Mouse (Mus musculus): Measurements from ENCODE around the gene Chil5. TPM values are rescaled to one million over a fixed set of nuclear protein-coding genes. Genes with fewer than 3 reads are reported as not detected.
"Not testable (repeated sequence)": the region's sequence is repeated elsewhere in the genome, so short reads cannot be mapped to it uniquely, and the experiment has no call there.

Chil5 gene
- not detected in 2 replicates for polyA plus RNA-seq (2015; fragmentation: Nextera tagmentation; extraction: Ambion mirVana)

GRCm38 (mm10) chr3:106032781-106033180 is at the start of gene Chil5:
Gene Chil5 (minus strand): TSS chr3:106032814.
- no peak within 1 kb of the TSS for H3K9ac ChIP-seq
- H3K36me3 ChIP-seq, result no peaks in the 10 kb centered on the region
- no peak within 1 kb of the TSS for H3K27ac ChIP-seq
- no peaks in the 10 kb centered on the region for H3K9me3 ChIP-seq
- no peaks in the 10 kb centered on the region for H3K4me1 ChIP-seq (replicated peaks)
- no peak for ATAC-seq (ENCODE audit: low FRiP score)
- H3K4me2 ChIP-seq, result no peak within 1 kb of the TSS
- WGBS, result 97% methylated on average over 1 of the region's 1 CpGs
- H3K27me3 ChIP-seq, result no peaks in the 10 kb centered on the region
- H3K4me3 ChIP-seq, result no peak within 1 kb of the TSS

GRCm38 (mm10) chr3:106074824-106075223 is 42.2 kb upstream of the Chil5 start:
- Histone ChIP-seq H3K4me1 (replicated peaks) (no peaks in the 10 kb centered on the region), H3K36me3 (no peaks in the 10 kb centered on the region), H3K9me3 (no peaks in the 10 kb centered on the region), H3K27me3 (no peaks in the 10 kb centered on the region), H3K4me2 (no peak overlapping the region), H3K9ac (no peak overlapping the region), H3K4me3 (no peak overlapping the region), H3K27ac (no peak overlapping the region)
- ATAC-seq (ENCODE audit: low FRiP score), result no peak
- 83% methylated on average over 1 of the region's 1 CpGs for WGBS

- Histone ChIP-seq H3K4me2 (no peak overlapping the region), H3K9ac (no peak overlapping the region), H3K36me3 (no peaks in the 10 kb centered on the region), H3K9me3 (no peaks in the 10 kb centered on the region), H3K4me3 (no peak overlapping the region), H3K27ac (no peak overlapping the region), H3K4me1 (replicated peaks) (no peaks in the 10 kb centered on the region), H3K27me3 (no peaks in the 10 kb centered on the region)
- ATAC-seq (ENCODE audit: low FRiP score), result no peak
- 93% methylated on average over 2 of the region's 2 CpGs for WGBS
Measured at GRCm38 (mm10) chr3:106070994-106071393, 38.4 kb upstream of the Chil5 start.

- H3K27ac ChIP-seq; ATAC-seq (ENCODE audit: low FRiP score); H3K27me3 ChIP-seq; H3K9ac ChIP-seq; H3K4me3 ChIP-seq; H3K4me1 ChIP-seq (replicated peaks); H3K9me3 ChIP-seq; H3K4me2 ChIP-seq; H3K36me3 ChIP-seq: not testable (repeated sequence)
- WGBS, result 43% methylated on average over 5 of the region's 5 CpGs
Measured at GRCm38 (mm10) chr3:106067707-106068106, 35.1 kb upstream of the Chil5 start.

GRCm38 (mm10) chr3:106057966-106058365 is 25.4 kb upstream of the Chil5 start:
- H3K4me2 ChIP-seq, result no peak overlapping the region
- no peaks in the 10 kb centered on the region for H3K9me3 ChIP-seq
- H3K9ac ChIP-seq, result no peak overlapping the region
- H3K36me3 ChIP-seq, result no peaks in the 10 kb centered on the region
- H3K4me3 ChIP-seq, result no peak overlapping the region
- no peaks in the 10 kb centered on the region for H3K4me1 ChIP-seq (replicated peaks)
- WGBS, result 90% methylated on average over 3 of the region's 3 CpGs
- H3K27me3 ChIP-seq, result no peaks in the 10 kb centered on the region
- no peak for ATAC-seq (ENCODE audit: low FRiP score)
- H3K27ac ChIP-seq, result no peak overlapping the region

GRCm38 (mm10) chr3:106051896-106052295 is 19.3 kb upstream of the Chil5 start:
- Histone ChIP-seq H3K9me3 (no peaks in the 10 kb centered on the region), H3K4me3 (no peak overlapping the region), H3K27ac (no peak overlapping the region), H3K4me2 (no peak overlapping the region), H3K36me3 (no peaks in the 10 kb centered on the region), H3K9ac (no peak overlapping the region), H3K27me3 (no peaks in the 10 kb centered on the region), H3K4me1 (replicated peaks) (no peaks in the 10 kb centered on the region)
- 71% methylated on average over 18 of the region's 18 CpGs for WGBS
- ATAC-seq (ENCODE audit: low FRiP score), result no peak

- Histone ChIP-seq H3K36me3 (no peaks in the 10 kb centered on the region), H3K9ac (no peak overlapping the region), H3K9me3 (no peaks in the 10 kb centered on the region), H3K27me3 (no peaks in the 10 kb centered on the region), H3K27ac (no peak overlapping the region), H3K4me2 (no peak overlapping the region), H3K4me1 (replicated peaks) (no peaks in the 10 kb centered on the region), H3K4me3 (no peak overlapping the region)
- no peak for ATAC-seq (ENCODE audit: low FRiP score)
- WGBS, result 96% methylated on average over 2 of the region's 2 CpGs
Measured at GRCm38 (mm10) chr3:106040306-106040705, 7.7 kb upstream of the Chil5 start.

GRCm38 (mm10) chr3:106024135-106024534 is 8.5 kb downstream of the Chil5 start:
- no peaks in the 10 kb centered on the region for H3K4me1 ChIP-seq (replicated peaks)
- no peak overlapping the region for H3K27ac ChIP-seq
- no peaks in the 10 kb centered on the region for H3K9me3 ChIP-seq
- no peak overlapping the region for H3K4me2 ChIP-seq
- no peak overlapping the region for H3K9ac ChIP-seq
- 86% methylated on average over 2 of the region's 2 CpGs for WGBS
- H3K27me3 ChIP-seq, result no peaks in the 10 kb centered on the region
- ATAC-seq (ENCODE audit: low FRiP score), result no peak
- no peaks in the 10 kb centered on the region for H3K36me3 ChIP-seq
- no peak overlapping the region for H3K4me3 ChIP-seq

GRCm38 (mm10) chr3:106021840-106022239 is 10.8 kb downstream of the Chil5 start:
- Histone ChIP-seq H3K4me2 (no peak overlapping the region), H3K27ac (no peak overlapping the region), H3K4me1 (replicated peaks) (no peaks in the 10 kb centered on the region), H3K27me3 (no peaks in the 10 kb centered on the region), H3K36me3 (no peaks in the 10 kb centered on the region), H3K9ac (no peak overlapping the region), H3K4me3 (no peak overlapping the region), H3K9me3 (no peaks in the 10 kb centered on the region)
- no peak for ATAC-seq (ENCODE audit: low FRiP score)

- Histone ChIP-seq H3K9me3 (no peaks in the 10 kb centered on the region), H3K36me3 (no peaks in the 10 kb centered on the region), H3K4me2 (no peak within 1 kb of the TSS), H3K9ac (no peak within 1 kb of the TSS), H3K4me1 (replicated peaks) (no peaks in the 10 kb centered on the region), H3K27me3 (no peaks in the 10 kb centered on the region), H3K4me3 (no peak within 1 kb of the TSS), H3K27ac (no peak within 1 kb of the TSS)
- ATAC-seq (ENCODE audit: low FRiP score), result no peak
- WGBS, result 87% methylated on average over 2 of the region's 2 CpGs
Measured at GRCm38 (mm10) chr3:106014546-106014945, 18.1 kb downstream of the Chil5 start, which contains the start of gene Pifo. Gene Pifo (minus strand): TSS chr3:106014646.

- H3K9ac ChIP-seq; H3K4me1 ChIP-seq (replicated peaks); H3K36me3 ChIP-seq; H3K4me2 ChIP-seq; ATAC-seq (ENCODE audit: low FRiP score); H3K27ac ChIP-seq; H3K4me3 ChIP-seq; H3K27me3 ChIP-seq; H3K9me3 ChIP-seq: not testable (repeated sequence)
- WGBS, result 74% methylated on average over 10 of the region's 10 CpGs
Measured at GRCm38 (mm10) chr3:106003360-106003759, 29.3 kb downstream of the Chil5 start.

- Histone ChIP-seq H3K27ac (no peak overlapping the region), H3K9me3 (no peaks in the 10 kb centered on the region), H3K4me2 (peak overlapping the region; percentile 53), H3K27me3 (0 out of 2 replicates have a peak, but pooled peaks cover 3% of the 10 kb centered on the region), H3K4me1 (replicated peaks) (peaks cover 9% of the 10 kb centered on the region), H3K4me3 (peak overlapping the region; percentile 26), H3K9ac (0 out of 2 replicates have a peak overlapping the region, but pooled peaks have one; percentile 46), H3K36me3 (no peaks in the 10 kb centered on the region)
- WGBS, result 25% methylated on average over 17 of the region's 17 CpGs
- peak; percentile 90 for ATAC-seq (ENCODE audit: low FRiP score)
Measured at GRCm38 (mm10) chr3:106001416-106002370, 30.9 kb downstream of the Chil5 start.
